Mouse (Mus musculus) left cerebral cortex, adult 9 months (tissue): ENCODE results near the gene Maea.

Experiments
- DNase-seq, 2 experiments: peaks; one replicate each; pipeline ENCODE4 v3.0.0; 2022; ENCODE audit warnings: low spot score in 2 of 2

Maea gene

GRCm38 (mm10) chr5:33357494-33357893 lies 22.2 kb downstream of the Maea start:
- no peak for DNase-seq

- no peak for DNase-seq
These were observed 23.2 kb downstream of the Maea start for GRCm38 (mm10) chr5:33358467-33358866.

- no peak for DNase-seq
These were observed 28.0 kb downstream of the Maea start for GRCm38 (mm10) chr5:33363263-33363662.

GRCm38 (mm10) chr5:33368651-33369050 lies 33.3 kb downstream of the Maea start:
- DNase-seq, result no peak

- DNase-seq, result no peak
These were observed 35.8 kb downstream of the Maea start for GRCm38 (mm10) chr5:33371137-33371536.

GRCm38 (mm10) chr5:33371668-33372067 lies 36.4 kb downstream of the Maea start:
- DNase-seq, result no peak

- no peak for DNase-seq
These were observed 37.2 kb downstream of the Maea start for GRCm38 (mm10) chr5:33372331-33373038.

GRCm38 (mm10) chr5:33377176-33377575 lies 41.9 kb downstream of the Maea start:
- DNase-seq, result no peak

GRCm38 (mm10) chr5:33377801-33378301 lies 42.5 kb downstream of the Maea start:
- DNase-seq, result no peak

- DNase-seq, result peak; percentile 97 to 99
These were observed 43.1 kb downstream of the Maea start, which contains the start of gene Uvssa for GRCm38 (mm10) chr5:33378302-33378854. Gene Uvssa, plus strand, starts transcription at chr5:33378549.

- DNase-seq, result no peak
These were observed 52.2 kb downstream of the Maea start for GRCm38 (mm10) chr5:33387550-33387949.

- peak; percentile 45 to 88 for DNase-seq
These were observed 58.5 kb downstream of the Maea start for GRCm38 (mm10) chr5:33393803-33394202.

- DNase-seq, result no peak
These were observed 60.4 kb downstream of the Maea start for GRCm38 (mm10) chr5:33395693-33396092.

- DNase-seq, result no peak
These were observed 61.5 kb downstream of the Maea start for GRCm38 (mm10) chr5:33396828-33397227.

- no peak for DNase-seq
These were observed 65.5 kb downstream of the Maea start for GRCm38 (mm10) chr5:33400819-33401218.

GRCm38 (mm10) chr5:33420313-33420712 lies 85.0 kb downstream of the Maea start:
- DNase-seq, result no peak
